ENCODE assay signal across 10 mouse cellular contexts in the genomic region with DNA sequence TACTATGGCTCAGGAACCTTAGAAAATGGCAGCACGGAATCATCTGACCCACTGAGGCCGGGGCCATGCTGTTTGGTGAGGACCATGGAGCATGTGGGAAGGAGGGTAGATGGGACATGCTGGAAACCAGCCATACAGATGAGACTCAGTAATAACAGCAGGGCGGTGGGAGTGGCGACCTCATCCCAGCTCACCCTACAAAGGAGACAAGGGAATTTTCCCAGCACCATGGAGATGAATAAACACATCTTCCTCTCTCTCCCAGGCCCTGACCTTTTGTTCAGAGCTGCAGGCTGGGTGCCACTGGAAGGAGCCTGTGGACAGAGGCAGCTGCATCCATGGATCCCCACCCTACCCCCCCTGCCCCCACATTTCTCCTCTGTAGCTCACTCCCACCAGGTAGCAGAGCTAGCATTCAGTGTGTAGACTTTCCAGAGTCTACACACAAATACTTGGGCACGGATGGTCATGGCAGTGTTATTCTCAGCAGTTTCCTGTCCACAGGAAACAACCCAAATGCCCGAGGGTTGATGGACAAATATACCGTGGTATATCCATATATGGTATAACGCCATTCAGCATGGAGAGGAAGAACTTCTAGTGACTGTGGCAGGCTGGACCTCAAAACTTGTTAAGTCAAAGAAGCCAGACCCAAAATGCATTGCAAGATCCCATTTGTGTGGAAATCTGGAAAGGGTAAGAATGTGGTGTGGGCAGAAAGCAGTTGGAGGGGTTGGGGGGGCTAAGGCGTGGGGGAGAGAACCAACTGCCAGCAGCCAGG. TPM values are rescaled to one million over a fixed set of nuclear protein-coding genes. Genes with fewer than 3 reads are reported as not detected.
DNase-seq lines count a peak whose midpoint lies in the region; ATAC-seq and TF ChIP-seq lines count a peak whose summit lies in the region.
"Had no signal": no experiment of that assay in that cellular context is flagged by ENCODE, and none has a peak within 500 bp of the region (broad histone marks: within the 10 kb centered on the region; RNA-seq: fewer than 3 reads in every experiment).

No protein-coding gene starts in this region.

- peaks cover 33% of the 10 kb centered on the region for H3K4me1 ChIP-seq in heart, embryonic 12.5 days (replicated peaks)
- H3K4me1 ChIP-seq in midbrain, embryonic 10.5 days, result peaks cover 39% of the 10 kb centered on the region
- H3K4me1 ChIP-seq in midbrain, postnatal 0 days (ENCODE audit: insufficient read depth, low read length), result 0 out of 2 replicates have a peak, but pooled peaks cover 4% of the 10 kb centered on the region
- H3K4me1 ChIP-seq in liver, postnatal 0 days (ENCODE audit: insufficient read depth), result peaks cover 23% of the 10 kb centered on the region
- peaks cover 11% of the 10 kb centered on the region; the same call in 1 of the 2 replicates for H3K4me1 ChIP-seq in stomach, embryonic 16.5 days (ENCODE audit: control insufficient read depth, insufficient read depth, low read length)

- no peak overlapping the region for H3K4me2 ChIP-seq in heart, embryonic 12.5 days
- H3K4me2 ChIP-seq in midbrain, postnatal 0 days (ENCODE audit: low read depth, low read length, poor library complexity, severe bottlenecking), result no peak overlapping the region
- H3K4me2 ChIP-seq in liver, postnatal 0 days (ENCODE audit: low read depth, low read length), result no peak overlapping the region
- no peak overlapping the region for H3K4me2 ChIP-seq in stomach, embryonic 16.5 days (ENCODE audit: low read depth, low read length)

- H3K9ac ChIP-seq in heart, embryonic 12.5 days, result no peak overlapping the region
- no peak overlapping the region for H3K9ac ChIP-seq in midbrain, postnatal 0 days (replicated peaks; ENCODE audit: low read length, poor library complexity, severe bottlenecking)
- H3K9ac ChIP-seq in liver, postnatal 0 days (replicated peaks), result no peak overlapping the region
- no peak overlapping the region for H3K9ac ChIP-seq in stomach, embryonic 16.5 days (ENCODE audit: low read length)

- TF ChIP-seq CTCF in midbrain, postnatal 0 days (IDR thresholded peaks at IDR 0.05), result no peak
- TF ChIP-seq CTCF in liver, postnatal 0 days (IDR thresholded peaks at IDR 0.05; ENCODE audit: low read depth), result no peak

- no peak overlapping the region for H3K4me3 ChIP-seq in heart, embryonic 12.5 days
- H3K4me3 ChIP-seq in midbrain, embryonic 10.5 days, result no peak overlapping the region
- no peak overlapping the region for H3K4me3 ChIP-seq in midbrain, postnatal 0 days (ENCODE audit: low read depth, low read length)
- no peak overlapping the region for H3K4me3 ChIP-seq in liver, postnatal 0 days (ENCODE audit: low read depth, low read length)
- H3K4me3 ChIP-seq in stomach, embryonic 16.5 days (replicated peaks; ENCODE audit: low read length), result no peak overlapping the region

- peak; percentile 38 to 71 for DNase-seq in heart, adult 18-20 months
- DNase-seq in midbrain, embryonic 10.5 days (ENCODE audit: low spot score), result no peak
- DNase-seq in midbrain, postnatal 0 days (ENCODE audit: low spot score), result no peak
- DNase-seq in liver, postnatal 0 days, result no peak
- DNase-seq in cerebellum, adult 9-10 months, result no peak
- DNase-seq in B cell, adult 2 months, result no peak
- DNase-seq: adrenal gland, postnatal 25 days had no signal

- no peak for ATAC-seq in heart, embryonic 12.5 days (ENCODE audit: insufficient number of reproducible peaks, low FRiP score)
- no peak for ATAC-seq in midbrain, postnatal 0 days (ENCODE audit: low FRiP score)
- ATAC-seq in liver, postnatal 0 days, result no peak
- no peak for ATAC-seq in stomach, embryonic 16.5 days (ENCODE audit: insufficient read depth, low FRiP score)

- 71% methylated on average over 9 of the region's 9 CpGs for WGBS in heart, embryonic 12.5 days
- WGBS in midbrain, embryonic 10.5 days, result 80% methylated on average over 9 of the region's 9 CpGs
- WGBS in midbrain, postnatal 0 days, result 75% methylated on average over 9 of the region's 9 CpGs
- 51% methylated on average over 9 of the region's 9 CpGs for WGBS in liver, postnatal 0 days (ENCODE audit: insufficient replicate concordance)
- WGBS in stomach, embryonic 16.5 days, result 59% methylated on average over 9 of the region's 9 CpGs

- H3K27ac ChIP-seq in heart, embryonic 12.5 days (ENCODE audit: poor library complexity, severe bottlenecking), result no peak overlapping the region
- H3K27ac ChIP-seq in midbrain, embryonic 10.5 days (replicated peaks), result peak overlapping the region; percentile 75
- H3K27ac ChIP-seq in midbrain, postnatal 0 days (ENCODE audit: low read depth, low read length), result no peak overlapping the region
- peak overlapping the region; percentile 77 for H3K27ac ChIP-seq in liver, postnatal 0 days (ENCODE audit: low read depth)
- peak overlapping the region; percentile 49; the same call in 1 of the 2 replicates for H3K27ac ChIP-seq in stomach, embryonic 16.5 days (ENCODE audit: low read length)

- no peak for TF ChIP-seq EP300 in liver, postnatal 0 days (IDR thresholded peaks at IDR 0.05; ENCODE audit: low read depth)

- no peaks in the 10 kb centered on the region for H3K9me3 ChIP-seq in heart, embryonic 12.5 days (replicated peaks)
- no peaks in the 10 kb centered on the region for H3K9me3 ChIP-seq in midbrain, embryonic 10.5 days (replicated peaks)
- no peaks in the 10 kb centered on the region for H3K9me3 ChIP-seq in midbrain, postnatal 0 days (ENCODE audit: low read length)
- H3K9me3 ChIP-seq in liver, postnatal 0 days (ENCODE audit: low read length), result no peaks in the 10 kb centered on the region
- H3K9me3 ChIP-seq in stomach, embryonic 16.5 days (replicated peaks; ENCODE audit: control insufficient read depth, low read length), result no peaks in the 10 kb centered on the region

- H3K36me3 ChIP-seq in heart, embryonic 12.5 days, result no peaks in the 10 kb centered on the region
- no peaks in the 10 kb centered on the region for H3K36me3 ChIP-seq in midbrain, embryonic 10.5 days
- H3K36me3 ChIP-seq in midbrain, postnatal 0 days (ENCODE audit: insufficient read depth, low read length), result no peaks in the 10 kb centered on the region
- no peaks in the 10 kb centered on the region for H3K36me3 ChIP-seq in liver, postnatal 0 days (replicated peaks; ENCODE audit: insufficient read depth, low read length)
- H3K36me3 ChIP-seq in stomach, embryonic 16.5 days (ENCODE audit: control insufficient read depth, insufficient read depth, low read length), result no peaks in the 10 kb centered on the region

- H3K27me3 ChIP-seq in heart, embryonic 12.5 days (replicated peaks), result no peaks in the 10 kb centered on the region
- no peaks in the 10 kb centered on the region for H3K27me3 ChIP-seq in midbrain, embryonic 10.5 days (ENCODE audit: low read depth, poor library complexity, severe bottlenecking)
- no peaks in the 10 kb centered on the region for H3K27me3 ChIP-seq in midbrain, postnatal 0 days (ENCODE audit: insufficient read depth, low read length)
- H3K27me3 ChIP-seq in liver, postnatal 0 days (ENCODE audit: insufficient read depth, low read length), result no peaks in the 10 kb centered on the region
- H3K27me3 ChIP-seq in stomach, embryonic 16.5 days (ENCODE audit: control insufficient read depth, insufficient read depth, low read length), result no peaks in the 10 kb centered on the region

RNA-seq across cellular contexts. Expression of a gene that starts 35.7 kb away (rescaled TPM):
- total RNA-seq in heart, adult 18-20 months (2021), result 10 to 100 TPM; 13.8 to 15.6 TPM
- polyA plus RNA-seq in heart, embryonic 12.5 days (2016; fragmentation: Nextera tagmentation; extraction: Ambion mirVana), result 16.5 and 18.3 TPM in 2 replicates
- polyA plus RNA-seq in midbrain, embryonic 10.5 days (2016; fragmentation: Nextera tagmentation; extraction: Ambion mirVana), result 14.9 and 15.8 TPM in 2 replicates
- 5.9 and 8.3 TPM in 2 replicates for total RNA-seq in midbrain, postnatal 0 days (2014; rRNA removed)
- polyA plus RNA-seq in midbrain, postnatal 0 days (2015; fragmentation: Nextera tagmentation; extraction: Ambion mirVana), result 5.1 and 5.4 TPM in 2 replicates
- polyA plus RNA-seq in liver, postnatal 0 days (2015; fragmentation: Nextera tagmentation; extraction: Ambion mirVana), result 3.2 and 3.7 TPM in 2 replicates
- polyA plus RNA-seq in stomach, embryonic 16.5 days (2015; fragmentation: Nextera tagmentation; extraction: Ambion mirVana), result 15.7 and 16.5 TPM in 2 replicates

RNA-seq across cellular contexts. Expression of a gene that starts 47.2 kb away (rescaled TPM):
- under 1 TPM; 0.17 to 0.26 TPM for total RNA-seq in heart, adult 18-20 months (2021)
- polyA plus RNA-seq in heart, embryonic 12.5 days (2016; fragmentation: Nextera tagmentation; extraction: Ambion mirVana), result 0.24 and 0.27 TPM in 2 replicates
- polyA plus RNA-seq in midbrain, embryonic 10.5 days (2016; fragmentation: Nextera tagmentation; extraction: Ambion mirVana), result 0.19 and 0.48 TPM in 2 replicates
- total RNA-seq in midbrain, postnatal 0 days (2014; rRNA removed), result 4.7 TPM in 1 of 2 replicates, not detected in the other
- 0.11 and 0.12 TPM in 2 replicates for polyA plus RNA-seq in midbrain, postnatal 0 days (2015; fragmentation: Nextera tagmentation; extraction: Ambion mirVana)
- polyA plus RNA-seq in liver, postnatal 0 days (2015; fragmentation: Nextera tagmentation; extraction: Ambion mirVana), result not detected in 2 replicates
- polyA plus RNA-seq in stomach, embryonic 16.5 days (2015; fragmentation: Nextera tagmentation; extraction: Ambion mirVana), result 0.09 TPM in 1 of 2 replicates, not detected in the other
- total RNA-seq: adrenal gland, postnatal 25 days had no signal
- polyA plus RNA-seq: heart, embryonic 16.5 days had no signal

Comparison
In these comparisons a context has a peak if more than half of its experiments do, and no peak if none do; other contexts are left out.
1. H3K27ac ChIP-seq: peak in midbrain, embryonic 10.5 days (single experiment), liver, postnatal 0 days (single experiment) and stomach, embryonic 16.5 days (single experiment); none in heart, embryonic 12.5 days (single experiment) and midbrain, postnatal 0 days (single experiment).
2. DNase-seq: peak in heart, adult 18-20 months (2 of 2); none in midbrain, embryonic 10.5 days (single experiment), midbrain, postnatal 0 days (single experiment), liver, postnatal 0 days (single experiment), cerebellum, adult 9-10 months (single experiment) and B cell, adult 2 months (0 of 2).